Mouse (Mus musculus): ENCODE measurements around the gene Yars. TPM values are rescaled to one million over a fixed set of nuclear protein-coding genes. Genes with fewer than 3 reads are reported as not detected.

Gene Yars
- total RNA-seq, 2 experiments from 2014 or later: 63.8 to 68.1 TPM

DNA sequence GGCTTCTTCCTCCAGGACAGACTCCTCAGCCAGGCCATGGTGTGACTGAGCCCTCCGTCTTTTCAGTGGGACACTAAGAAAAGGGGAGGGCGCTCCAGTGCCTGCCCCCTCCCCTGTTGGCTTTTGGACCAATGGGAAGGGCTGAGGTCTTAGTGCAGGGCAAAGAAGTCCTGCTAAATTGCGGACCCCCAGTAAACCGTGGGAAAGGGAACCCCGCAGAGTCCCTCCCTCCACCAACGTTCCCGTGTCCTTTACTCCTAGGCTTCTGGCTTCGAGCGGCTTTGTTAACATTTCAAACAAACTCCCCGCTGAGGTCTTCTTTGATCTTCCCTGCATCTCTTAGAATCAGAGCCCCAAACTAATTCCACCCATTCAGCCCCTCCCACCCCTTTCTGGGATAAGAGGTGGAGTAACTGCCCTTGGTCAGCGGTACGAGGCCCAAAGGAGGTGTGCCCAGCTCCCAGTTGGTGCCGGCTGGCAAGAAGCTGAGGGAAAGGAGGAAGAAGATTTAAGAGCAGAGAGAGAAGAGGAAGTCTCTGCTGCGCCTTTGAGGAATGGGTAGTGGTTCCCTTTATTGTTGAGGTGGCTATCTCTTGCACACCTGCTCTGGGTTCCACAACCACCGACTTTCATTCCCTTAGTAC is 62.0 kb downstream of the Yars start:
- peak; percentile 59 for DNase-seq

DNA sequence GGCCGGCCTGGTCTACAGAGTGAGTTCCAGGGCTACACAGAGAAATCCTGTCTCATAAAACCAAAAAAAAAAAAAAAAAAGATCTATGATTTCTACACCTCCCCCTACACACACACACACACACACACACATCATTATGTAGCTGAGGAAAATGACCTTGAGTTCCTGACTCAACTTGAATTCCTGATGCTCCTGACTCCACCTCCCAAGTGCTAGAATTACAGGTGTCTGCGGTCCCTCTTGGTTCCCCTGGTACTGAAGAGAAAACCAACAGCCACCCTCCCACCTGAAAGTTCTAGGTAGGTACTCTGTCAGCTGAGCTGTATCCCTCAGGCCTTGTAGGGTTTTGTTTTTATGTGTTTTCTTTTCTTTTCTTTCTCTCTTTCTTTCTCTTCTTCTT is 62.9 kb downstream of the Yars start:
- DNase-seq: no peak

DNA sequence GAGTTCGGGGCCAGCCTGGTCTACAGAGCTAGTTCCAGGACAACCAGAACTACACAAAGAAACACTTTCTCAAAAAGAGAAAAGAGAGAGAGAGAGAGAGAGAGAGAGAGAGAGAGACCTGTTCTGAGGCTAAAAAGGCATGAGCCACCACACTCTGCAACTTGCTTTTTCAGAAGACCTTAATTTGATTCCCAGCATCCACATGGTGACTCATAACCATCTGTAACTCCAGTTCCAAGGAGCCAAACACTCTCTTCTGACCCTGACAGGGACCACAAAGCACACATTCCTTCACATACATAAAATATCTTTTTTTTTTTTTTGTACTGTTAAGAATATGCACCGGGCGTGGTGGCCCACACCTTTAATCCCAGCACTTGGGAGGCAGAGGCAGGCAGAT is 65.0 kb downstream of the Yars start:
- no peak for DNase-seq

DNA sequence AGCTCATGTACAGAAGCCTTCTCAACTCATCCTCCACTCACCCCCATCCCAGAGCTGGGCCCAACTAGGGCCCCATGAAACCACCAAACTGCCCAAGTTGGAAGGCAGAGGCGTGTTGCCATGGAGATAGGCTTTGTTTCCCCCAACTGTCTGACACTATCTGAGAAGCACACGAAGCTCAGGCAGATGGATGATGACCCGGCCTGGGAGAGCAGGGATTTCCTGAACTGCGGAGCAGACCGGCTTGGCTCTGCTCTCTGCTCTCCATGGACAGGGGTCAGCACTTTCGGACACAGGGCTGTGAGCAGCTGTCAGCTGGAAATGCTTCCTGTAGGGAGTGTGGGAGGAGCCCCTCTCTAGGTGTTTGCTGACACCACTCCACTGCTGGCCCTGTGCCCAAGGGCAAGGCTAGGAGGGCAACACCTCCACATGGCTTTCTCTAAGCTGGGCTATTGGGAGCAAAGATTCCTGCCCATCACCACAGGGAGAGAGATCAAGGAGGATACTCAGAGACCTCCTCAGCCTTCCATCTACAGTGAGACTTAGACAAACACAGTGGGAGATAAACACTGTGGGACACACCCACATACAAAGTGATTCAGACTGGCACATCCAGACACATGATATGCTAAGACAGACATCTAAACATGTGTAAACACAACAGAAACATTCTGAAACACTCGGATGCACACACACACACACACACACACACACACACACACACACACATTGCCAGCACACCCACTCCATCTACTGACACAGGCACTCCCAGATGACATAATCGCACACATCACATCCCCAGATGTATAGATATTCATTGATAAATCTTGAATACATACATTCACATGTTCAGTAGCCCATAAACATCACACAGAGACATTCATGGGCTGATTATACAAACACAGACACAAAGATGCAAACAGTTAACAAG is 67.2 kb downstream of the Yars start:
- DNase-seq: no peak

DNA sequence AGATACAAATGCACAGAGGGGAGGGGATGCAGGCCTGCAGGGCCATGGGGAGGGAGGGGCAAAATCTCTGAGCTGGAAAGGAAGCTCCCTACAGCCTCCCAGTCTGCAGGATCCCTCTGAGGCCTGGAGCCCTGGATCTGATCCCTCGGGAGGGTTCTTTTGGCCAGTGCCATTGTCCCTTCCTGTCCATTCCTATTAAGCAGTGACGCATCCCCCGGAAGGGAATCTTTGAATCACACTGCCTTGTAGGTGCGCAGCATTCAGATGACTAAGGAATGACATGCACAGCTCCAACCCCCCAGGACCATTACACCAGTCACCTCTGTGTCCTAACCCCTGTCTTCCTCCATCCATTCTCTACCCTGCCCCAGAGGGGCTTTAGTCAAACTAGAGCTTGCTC is 69.5 kb downstream of the Yars start:
- DNase-seq: no peak

DNA sequence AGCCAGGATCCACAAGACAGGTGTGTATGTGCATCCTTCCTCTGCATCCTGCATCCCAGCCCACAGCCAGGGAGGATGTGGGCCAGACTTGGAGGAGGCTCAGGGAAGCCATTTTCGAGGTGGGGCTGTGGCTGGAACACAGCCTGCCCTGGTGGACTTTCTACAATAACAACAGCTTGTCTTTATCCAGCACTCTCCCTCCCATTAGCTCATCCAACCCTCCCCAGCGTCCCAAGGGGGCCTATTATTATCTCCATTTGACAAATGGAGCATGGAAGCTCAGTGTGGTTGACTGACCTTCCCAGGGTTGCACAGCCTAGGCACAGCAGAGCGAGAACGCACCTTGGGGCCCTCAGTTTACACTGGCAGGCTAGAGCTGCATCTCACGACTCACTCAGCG is 71.1 kb downstream of the Yars start:
- no peak for DNase-seq

DNA sequence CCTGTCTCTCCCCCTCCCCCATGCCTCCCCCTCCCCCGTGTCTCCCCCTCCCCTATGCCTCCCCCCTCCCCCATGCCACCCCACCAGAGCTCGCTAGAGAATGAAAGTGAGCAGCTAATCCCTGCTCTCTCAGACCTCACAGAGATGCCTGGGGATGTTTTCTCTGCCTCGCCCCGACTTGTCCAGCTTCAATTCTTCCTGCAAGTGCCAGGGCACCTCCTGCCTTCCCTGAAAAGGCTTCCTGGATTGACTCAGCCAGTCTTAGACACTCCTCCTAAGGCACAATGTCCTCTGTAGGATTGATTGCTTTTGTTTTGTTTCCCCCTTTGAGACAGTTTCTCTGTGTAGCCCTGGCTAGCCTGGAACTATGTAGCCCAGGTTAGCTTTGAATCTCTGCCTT is 71.6 kb downstream of the Yars start, which contains the start of gene C77080:
Gene C77080, minus strand, starts transcription at position 209 of the 400 bp plus-strand sequence.
- no peak for DNase-seq

DNA sequence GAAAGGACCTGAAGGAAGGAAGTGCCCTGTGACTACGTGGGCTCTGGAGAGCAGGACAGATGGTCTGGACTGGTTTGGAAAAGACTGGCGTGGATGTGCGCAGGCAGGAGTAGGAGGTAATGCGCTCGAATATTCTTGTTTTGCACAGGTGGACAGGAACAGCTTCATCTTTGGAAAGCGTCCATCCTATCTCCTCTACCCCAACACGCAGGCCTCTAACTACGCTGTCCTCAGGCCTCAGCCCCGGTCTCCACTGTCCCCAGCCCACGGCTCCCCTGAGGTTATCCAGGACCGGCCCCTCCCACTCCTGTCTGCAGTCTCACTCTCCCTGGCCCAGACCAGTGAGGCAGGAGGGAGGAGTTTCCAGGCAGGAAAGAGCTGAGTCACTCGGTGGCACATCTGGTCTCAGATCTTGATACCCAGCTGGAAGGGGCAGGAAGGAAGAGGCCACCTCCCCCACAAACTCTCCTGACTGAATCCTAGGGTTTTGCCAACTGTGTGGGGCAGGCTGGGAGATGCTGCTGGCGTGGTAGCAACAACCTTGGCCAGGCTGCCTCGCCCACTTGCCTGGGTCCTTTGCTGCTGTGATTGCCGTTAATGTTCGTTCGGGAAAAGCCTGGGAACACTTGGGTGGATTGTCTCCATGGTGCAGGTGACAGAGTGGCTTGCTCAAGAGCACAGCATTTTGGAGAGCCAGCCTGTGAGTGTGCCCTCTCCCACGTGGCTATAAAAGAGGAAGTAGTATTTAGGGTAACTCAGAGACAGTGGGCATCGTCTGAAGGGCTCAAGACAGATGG is 73.9 kb downstream of the Yars start:
- peak; percentile 68 for DNase-seq

DNA sequence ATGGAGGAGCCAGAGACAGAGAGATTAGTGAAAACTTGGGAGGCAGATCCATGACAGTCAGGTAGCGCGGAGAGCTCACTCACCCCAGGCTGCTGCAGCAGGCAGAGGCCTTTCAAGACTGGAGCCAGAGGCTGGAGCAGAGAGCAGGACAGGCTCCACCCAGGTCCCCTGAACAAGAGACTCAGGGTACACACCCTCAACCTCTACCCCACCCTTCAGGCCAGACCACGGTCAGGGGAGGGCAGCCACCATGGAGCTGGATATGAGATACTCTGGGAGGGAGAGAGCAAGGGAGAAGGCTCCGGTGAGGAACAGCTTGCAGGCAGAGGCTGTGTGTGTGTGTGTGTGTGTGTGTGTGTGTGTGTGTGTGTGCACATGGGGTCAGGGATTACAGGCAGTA is 76.6 kb downstream of the Yars start:
- DNase-seq: no peak

DNA sequence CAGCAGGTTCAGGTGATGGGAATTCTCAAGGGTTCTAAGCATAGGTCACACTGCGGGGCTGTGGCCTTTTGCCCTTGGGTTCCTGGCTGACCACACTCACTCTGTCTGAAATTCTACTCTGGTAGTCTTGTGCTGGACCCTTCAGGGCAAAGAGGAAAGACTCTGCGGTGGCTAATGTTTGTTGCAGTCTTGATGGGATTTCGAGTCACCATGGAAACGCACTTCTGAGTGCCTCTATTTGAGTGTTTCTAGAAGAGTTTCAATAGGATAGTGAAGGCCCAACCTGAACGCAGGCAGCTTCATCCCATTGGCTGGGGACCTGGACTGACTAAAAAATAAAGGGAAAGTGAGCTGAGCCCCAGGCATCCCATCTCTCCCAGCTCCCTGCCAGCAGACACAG is 77.3 kb downstream of the Yars start:
- no peak for DNase-seq

DNA sequence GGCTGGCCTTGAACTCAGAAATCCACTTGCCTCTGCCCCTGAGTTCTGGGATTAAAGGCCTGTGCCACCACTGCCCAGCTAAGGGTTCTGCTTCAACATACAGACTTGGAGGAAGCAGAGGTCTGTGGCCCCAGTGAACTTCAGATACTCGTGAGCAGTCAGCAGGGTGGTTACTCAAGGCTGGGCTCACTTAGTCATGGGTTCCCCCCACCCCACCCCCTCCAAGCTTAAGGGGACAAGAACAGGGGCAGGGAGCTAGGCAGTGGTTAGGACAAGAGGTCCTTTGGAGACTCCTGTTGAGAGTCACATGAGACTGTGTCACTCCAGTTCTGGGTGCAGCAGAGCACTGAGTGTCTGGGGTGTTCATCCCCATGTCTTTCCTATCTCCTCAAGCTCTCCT is 79.1 kb downstream of the Yars start:
- DNase-seq: no peak

Other genes with a start within 250 kb of the Yars start
- 10 to 100 TPM; 32.5 to 32.9 TPM for gene Azin2, start 227.3 kb upstream of the Yars start, total RNA-seq (2021)
- 100 to 1,000 TPM; 244 to 274 TPM for gene Ak2, start 197.8 kb upstream of the Yars start, total RNA-seq (2021)
- 10 to 100 TPM; 23.6 to 25.1 TPM for gene Rnf19b, start 131.5 kb upstream of the Yars start, total RNA-seq (2021)
- not detected for gene Tmem54, start 84.2 kb upstream of the Yars start, total RNA-seq (2021)
- gene Hpca, start 67.7 kb upstream of the Yars start, total RNA-seq (2021): 1 to 10 TPM; 3.6 to 7.8 TPM
- 10 to 100 TPM; 19.5 to 34.9 TPM for gene Fndc5, start 52.8 kb upstream of the Yars start, total RNA-seq (2021)
- 10 to 100 TPM; 26.9 to 29.6 TPM for gene S100pbp, start within 50 bp of the Yars start, total RNA-seq (2021)
- gene C77080, start 71.6 kb downstream of the Yars start, total RNA-seq (2021): 10 to 100 TPM; 16.5 to 16.6 TPM
- gene Sync, start 97.9 kb downstream of the Yars start, total RNA-seq (2021): 1 to 10 TPM; 4.2 to 7.4 TPM
- 100 to 1,000 TPM; 142 to 146 TPM for gene Rbbp4, start 145.6 kb downstream of the Yars start, total RNA-seq (2021)
- 10 to 100 TPM; 41.1 to 41.5 TPM for gene Zbtb8os, start 145.9 kb downstream of the Yars start, total RNA-seq (2021)
- gene Zbtb8a, start 188.4 kb downstream of the Yars start, total RNA-seq (2021): 10 to 100 TPM; 10.1 to 10.7 TPM

All from adrenal gland, postnatal 10 days (tissue).